Mouse (Mus musculus) heart, adult 18-20 months (tissue): ENCODE measurements around the gene Mvp. TPM values are rescaled to one million over a fixed set of nuclear protein-coding genes. Genes with fewer than 3 reads are reported as not detected.

Experiments used
- DNase-seq, 2 experiments: peaks; one replicate each; pipeline ENCODE4 v3.0.0; 2021 to 2022; ENCODE audit warnings: mixed read lengths in 1 of 2
- total RNA-seq, 2 experiments: library from RNA; stranded (reverse); gene quantifications; 2 replicates each; pipeline ENCODE4 v1.2.3; 2021

The Mvp gene
- total RNA-seq, 2 experiments from 2014 or later: 59.9 to 68.7 TPM

GRCm38 (mm10) chr7:126996449-126996848 lies 18.0 kb downstream of the Mvp start:
- DNase-seq: no peak

DNA sequence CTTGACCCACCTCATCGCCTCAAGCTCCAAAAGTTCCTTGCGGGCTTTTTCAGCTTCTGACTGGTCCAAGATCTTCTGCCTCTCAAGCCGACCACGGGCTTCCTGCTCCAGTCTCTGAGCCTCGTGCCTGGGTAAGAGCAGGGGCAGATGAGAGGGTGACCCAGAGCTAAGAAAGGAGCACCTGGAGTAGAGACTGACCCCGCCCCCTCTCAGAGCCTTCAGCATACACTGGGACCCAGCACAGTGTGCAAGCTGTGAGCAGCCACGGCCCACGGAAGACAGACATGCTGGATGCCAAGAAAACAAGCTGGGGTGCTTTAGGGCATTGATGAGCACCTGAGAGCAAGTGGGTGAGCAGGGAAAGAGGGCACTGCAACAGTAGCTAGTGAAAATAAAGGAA lies 25.6 kb downstream of the Mvp start:
- DNase-seq: no peak

GRCm38 (mm10) chr7:126986319-126986718 lies 28.1 kb downstream of the Mvp start:
- DNase-seq: peak; percentile 41 to 50

DNA sequence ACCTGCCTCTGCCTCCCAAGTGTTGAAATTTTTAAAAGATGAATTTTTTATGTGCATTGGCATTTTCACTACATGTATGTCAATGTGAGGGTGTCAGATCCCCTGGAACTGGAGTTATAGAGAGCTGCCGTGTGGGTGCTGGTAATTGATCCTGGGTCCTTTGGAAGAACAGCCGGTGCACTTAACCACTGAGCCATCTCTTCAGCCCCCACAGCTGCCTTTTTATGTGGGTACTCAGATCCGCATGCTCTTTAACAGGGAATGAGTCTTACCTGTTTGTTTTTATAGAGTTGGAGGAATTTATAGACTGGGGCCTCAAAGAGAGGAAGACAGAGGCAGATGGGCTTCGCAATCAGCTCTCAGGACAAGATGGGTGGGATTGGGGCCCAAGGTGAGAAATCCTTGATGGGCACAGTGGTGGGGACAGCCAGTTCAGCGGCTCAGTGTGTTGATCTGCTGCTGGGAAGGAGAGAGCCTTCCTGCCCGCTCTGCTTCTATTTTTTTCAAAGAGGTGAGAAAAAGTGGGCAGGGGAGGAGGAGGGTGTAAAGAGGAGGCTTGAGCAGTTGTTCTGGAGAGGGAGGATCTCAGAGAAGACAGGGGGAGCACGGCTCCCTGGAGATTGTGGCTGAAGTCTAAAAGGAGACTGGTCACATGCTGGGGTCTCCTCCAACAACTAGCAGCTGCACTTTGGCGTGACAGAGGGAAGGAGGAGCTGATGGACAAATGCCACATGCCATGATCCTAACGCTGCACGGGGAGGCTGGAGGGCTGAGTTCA lies 29.6 kb downstream of the Mvp start:
- no peak for DNase-seq

DNA sequence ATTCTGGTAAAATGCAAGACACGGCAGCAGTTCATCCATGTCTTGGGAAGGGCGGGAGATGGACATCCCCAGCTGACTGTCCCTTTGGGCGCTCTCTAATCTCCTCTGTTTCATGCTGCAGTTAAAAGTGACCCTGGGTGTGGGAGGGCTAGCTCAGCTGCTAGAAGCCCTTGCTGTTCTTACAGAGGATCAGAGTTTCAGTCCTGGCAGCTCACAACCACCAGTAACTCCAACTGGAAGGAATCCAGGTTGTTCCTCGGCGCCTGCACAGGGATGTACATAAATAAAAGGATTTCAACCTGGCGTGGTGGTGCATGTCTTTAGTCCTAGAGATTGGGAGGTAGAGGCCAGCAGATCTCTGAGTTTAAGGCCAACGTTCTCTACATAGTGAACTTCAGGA lies 31.3 kb downstream of the Mvp start:
- no peak for DNase-seq

- no peak for DNase-seq
Observed at GRCm38 (mm10) chr7:126982054-126982453, 32.4 kb downstream of the Mvp start.

- DNase-seq: no peak
Observed at GRCm38 (mm10) chr7:126981601-126982000, 32.8 kb downstream of the Mvp start.

DNA sequence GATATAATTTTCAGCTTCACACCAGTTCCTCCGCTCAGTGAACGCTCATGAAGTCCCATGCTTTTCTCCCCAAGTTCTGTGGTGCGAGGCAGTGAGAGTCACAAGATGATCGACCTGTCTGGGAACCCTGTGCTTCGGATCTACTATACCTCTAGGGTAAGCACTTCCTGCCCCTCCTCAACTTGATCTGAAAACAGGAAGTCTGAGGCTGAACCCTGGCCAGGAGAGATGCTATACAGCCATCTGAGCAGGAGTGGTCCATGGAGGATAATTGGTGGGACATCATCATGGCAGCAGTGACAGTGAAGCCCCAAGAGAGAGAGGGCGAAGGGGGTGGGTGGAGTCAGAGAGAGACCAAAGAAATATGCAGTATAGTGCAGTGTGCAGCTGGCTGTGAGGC lies 35.6 kb downstream of the Mvp start:
- no peak for DNase-seq

DNA sequence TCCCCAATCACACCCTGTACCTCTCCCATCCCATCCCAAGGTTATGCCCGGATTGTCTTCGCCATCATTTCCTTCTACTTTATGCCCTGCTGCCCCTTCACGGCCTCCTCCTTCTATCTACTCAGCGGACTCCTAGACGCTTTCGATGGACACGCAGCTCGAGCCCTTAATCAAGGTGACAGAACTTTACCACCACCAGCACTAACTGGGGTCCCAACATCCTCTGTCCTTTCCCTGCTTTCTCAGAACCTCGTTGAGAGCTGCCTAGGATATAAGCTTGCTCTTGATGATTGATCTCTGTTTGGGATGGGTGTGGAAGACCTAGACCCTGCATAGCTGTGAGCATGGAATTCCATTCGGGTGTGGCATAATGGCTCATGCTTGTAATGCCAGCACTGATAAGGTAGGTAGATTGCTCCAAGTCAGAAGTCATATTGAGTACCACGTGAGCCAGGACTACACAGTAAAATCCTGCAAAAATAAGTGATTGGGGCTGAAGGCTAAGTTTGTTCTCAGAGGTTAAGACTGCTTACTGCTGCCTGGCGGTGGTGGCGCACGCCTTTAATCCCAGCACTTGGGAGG lies 37.5 kb downstream of the Mvp start:
- DNase-seq: peak in 1 of 2 experiments; percentile 24

DNA sequence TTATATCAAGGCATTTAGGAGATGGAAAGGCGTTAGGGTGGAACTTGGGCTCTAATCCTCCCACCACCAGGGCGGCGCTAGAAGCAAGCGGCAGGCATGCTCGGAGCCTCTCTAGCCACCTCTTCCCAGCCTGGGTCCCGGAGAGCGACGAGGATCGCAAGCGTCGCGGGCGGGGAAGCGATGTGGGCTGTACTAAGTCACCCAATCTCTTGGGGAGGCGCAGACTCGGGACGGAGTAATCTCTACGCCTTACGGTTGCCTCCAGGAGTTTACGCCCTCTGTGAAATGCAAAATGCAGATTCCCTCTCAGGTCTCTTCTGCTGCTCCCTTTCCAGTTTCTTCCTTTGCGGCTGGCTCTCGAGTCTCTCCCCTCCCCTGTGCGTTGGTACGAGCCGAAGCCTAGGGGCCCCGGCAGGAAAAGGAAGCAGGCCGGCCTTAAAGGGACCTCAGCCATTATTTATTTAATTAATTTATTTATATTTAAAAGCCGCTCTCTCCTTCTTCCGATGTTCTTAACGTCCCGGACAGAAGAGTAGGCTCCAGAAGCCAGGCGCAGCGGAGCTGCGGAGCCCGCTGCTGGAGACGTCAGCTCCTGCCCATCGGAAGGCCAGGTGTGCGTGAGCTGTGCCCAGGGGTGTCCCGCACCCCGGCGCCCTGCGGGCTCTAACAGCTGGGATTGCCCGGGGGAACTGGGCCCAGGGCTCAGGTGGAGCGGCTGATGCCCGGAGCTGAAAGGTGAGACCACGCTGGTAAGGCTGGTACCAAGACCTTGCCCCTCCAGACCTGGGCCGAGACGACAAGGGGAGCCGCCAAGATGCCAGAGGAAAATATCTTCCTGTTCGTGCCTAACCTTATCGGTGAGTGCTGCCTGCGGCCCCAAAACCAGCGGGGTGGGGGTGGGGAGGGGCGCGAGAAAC lies 38.2 kb downstream of the Mvp start, which contains the start of gene Cdiptos:
Gene Cdiptos, minus strand, starts transcription at position 149 of the 917 bp plus-strand sequence.
- peak; percentile 96 to 99 for DNase-seq

DNA sequence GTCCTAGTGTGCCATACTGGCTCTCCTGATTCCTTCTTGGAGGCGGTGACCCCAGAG lies 38.7 kb downstream of the Mvp start, which contains the start of gene Cdipt:
Gene Cdipt, plus strand, starts transcription at position 22 of the 57 bp plus-strand sequence.
- DNase-seq: no peak

GRCm38 (mm10) chr7:126975493-126975892 lies 38.9 kb downstream of the Mvp start:
- peak in 1 of 2 experiments; percentile 64 for DNase-seq

- no peak for DNase-seq
Observed at GRCm38 (mm10) chr7:126967361-126967760, 47.1 kb downstream of the Mvp start.

DNA sequence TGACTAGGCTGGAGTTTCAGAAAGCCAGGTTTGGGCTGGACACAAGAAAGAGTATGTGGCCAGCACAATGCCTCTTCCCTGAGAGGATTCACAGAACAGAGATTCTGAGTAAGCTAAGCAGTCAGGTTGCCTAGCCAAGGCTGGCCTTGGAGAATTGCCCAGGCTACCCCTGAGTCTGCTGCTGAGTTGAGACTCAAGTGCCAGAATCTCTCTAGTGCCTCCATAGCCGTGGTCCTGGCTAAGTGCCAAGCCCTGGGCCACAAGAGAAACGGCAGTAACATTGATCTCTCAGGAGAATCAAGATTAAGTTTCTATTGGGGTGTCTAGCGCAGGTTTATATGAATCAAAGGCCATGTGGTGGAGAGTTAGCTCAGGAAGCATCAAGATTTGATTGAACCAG lies 48.9 kb downstream of the Mvp start:
- no peak for DNase-seq

GRCm38 (mm10) chr7:126963548-126964286 lies 50.7 kb downstream of the Mvp start:
- DNase-seq: peak; percentile 25 to 53

DNA sequence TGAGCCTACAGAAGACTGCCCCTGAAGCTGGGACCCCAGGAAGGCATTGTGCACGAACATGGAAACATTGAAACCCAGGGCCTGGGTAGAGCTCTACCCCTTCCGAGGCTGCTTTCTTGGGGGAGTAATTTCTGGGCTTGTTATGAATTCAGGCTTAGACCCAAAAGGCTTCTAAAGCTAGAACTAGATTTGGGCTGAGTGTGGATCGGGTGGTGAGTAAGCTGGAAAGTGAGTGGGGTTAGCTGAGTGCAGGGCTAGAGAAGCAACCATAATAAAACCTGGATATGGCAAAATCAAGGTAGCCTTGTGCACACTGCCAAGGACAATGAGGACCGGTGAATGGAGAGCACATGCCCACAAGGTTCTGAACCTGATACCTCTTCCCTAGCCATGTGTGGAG lies 52.5 kb downstream of the Mvp start:
- DNase-seq: no peak

DNA sequence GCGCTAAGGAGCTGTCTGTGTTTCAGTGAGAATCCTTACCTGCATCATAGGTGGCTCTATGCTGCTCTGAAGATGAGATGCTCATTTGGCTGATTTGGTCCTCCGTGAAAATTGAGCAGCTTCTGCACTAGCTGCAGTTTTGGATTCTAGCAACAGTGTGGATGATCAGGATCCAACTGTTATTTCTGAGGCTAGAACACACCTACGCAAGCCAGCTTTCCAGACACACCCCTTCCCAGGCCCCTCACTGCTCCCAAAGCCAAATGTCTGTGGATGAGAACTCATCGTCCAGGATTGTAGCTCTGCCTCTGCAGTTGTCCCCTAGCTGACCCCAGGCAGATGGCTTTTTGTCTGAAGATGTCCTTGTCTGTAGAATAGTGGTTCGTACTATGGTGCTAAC lies 53.3 kb downstream of the Mvp start:
- DNase-seq: no peak

- no peak for DNase-seq
Observed at GRCm38 (mm10) chr7:126959780-126960179, 54.6 kb downstream of the Mvp start.

GRCm38 (mm10) chr7:126955125-126955524 lies 59.3 kb downstream of the Mvp start:
- DNase-seq: no peak

DNA sequence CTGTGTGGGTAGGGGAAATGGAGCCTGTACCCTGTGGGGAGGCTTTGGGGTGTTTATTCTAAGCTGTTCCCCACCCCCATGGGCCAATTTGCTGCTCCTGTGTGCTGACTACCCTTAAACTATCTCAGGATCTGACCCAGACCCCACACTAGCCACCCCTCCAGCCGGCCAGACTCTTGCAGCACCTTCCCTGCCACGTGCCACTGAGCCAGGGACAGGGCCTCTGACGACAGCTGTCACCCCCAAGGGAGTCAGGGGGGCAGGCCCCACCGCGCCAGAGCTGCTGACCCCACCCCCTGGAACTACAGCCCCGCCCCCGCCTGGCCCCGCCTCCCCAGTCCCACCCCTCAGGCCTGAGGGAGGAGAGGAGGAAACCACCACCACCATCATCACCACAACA lies 61.8 kb downstream of the Mvp start:
- no peak for DNase-seq

DNA sequence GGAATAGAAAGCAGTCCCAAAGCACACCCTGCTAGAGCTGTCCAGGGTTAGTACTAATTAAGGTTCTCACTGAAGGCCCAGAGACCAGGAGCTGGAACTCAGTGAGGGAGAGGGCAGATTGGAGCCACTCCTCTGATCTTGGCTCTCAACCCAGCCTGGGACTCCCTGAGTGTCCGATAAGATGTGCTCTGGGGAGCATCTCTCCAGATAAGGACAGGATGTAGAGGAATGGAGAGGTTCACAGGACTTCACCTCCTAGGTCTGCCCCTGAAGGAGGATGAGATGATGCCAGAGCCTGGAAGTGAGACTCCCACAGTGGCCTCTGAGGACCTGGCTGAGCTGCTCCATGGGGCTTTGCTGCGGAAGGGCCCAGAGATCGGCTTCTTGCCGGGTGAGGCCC lies 62.7 kb downstream of the Mvp start:
- DNase-seq: no peak
